Mouse (Mus musculus): ENCODE data around the gene Kir3dl2.
"Not testable (repeated sequence)": the region's sequence is repeated elsewhere in the genome, so short reads cannot be mapped to it uniquely, and the experiment has no call there.

The Kir3dl2 gene

GRCm38 (mm10) chrX:136543956-136544355 is at the start of gene Kir3dl2:
Kir3dl2 (minus strand) TSS chrX:136544056.
- DNase-seq, result not testable (repeated sequence)

- DNase-seq, result no peak
Measured at GRCm38 (mm10) chrX:136590897-136591257, 47.0 kb upstream of the Kir3dl2 start.

- no peak for DNase-seq
Measured at GRCm38 (mm10) chrX:136590199-136590896, 46.5 kb upstream of the Kir3dl2 start, which contains the start of gene Tceal3. Tceal3 (plus strand) TSS chrX:136590842.

- DNase-seq, result no peak
Measured at GRCm38 (mm10) chrX:136584617-136585016, 40.8 kb upstream of the Kir3dl2 start.

- DNase-seq, result not testable (repeated sequence)
Measured at GRCm38 (mm10) chrX:136569094-136569493, 25.2 kb upstream of the Kir3dl2 start.

GRCm38 (mm10) chrX:136517699-136518098 is 26.2 kb downstream of the Kir3dl2 start, which contains the start of gene Kir3dl1:
Kir3dl1 (plus strand) TSS chrX:136517999.
- DNase-seq, result not testable (repeated sequence)

Measured in lung, postnatal 14 days (tissue).